Mouse (Mus musculus): Measurements from ENCODE around the gene Gm44790.

Gene Gm44790

GRCm38 (mm10) chr6:86445551-86445950, 19.1 kb downstream of the Gm44790 start:
- Histone ChIP-seq H3K4me1 (replicated peaks; ENCODE audit: low read depth, low read length) (no peaks in the 10 kb centered on the region), H3K4me3 (replicated peaks; ENCODE audit: low read length) (no peak overlapping the region), H3K36me3 (ENCODE audit: insufficient read depth, low read length) (peaks cover 87% of the 10 kb centered on the region), H3K27me3 (ENCODE audit: insufficient read depth, low read length) (no peaks in the 10 kb centered on the region), H3K9me3 (ENCODE audit: low read length) (no peaks in the 10 kb centered on the region)
- TF ChIP-seq NANOG (IDR thresholded peaks at IDR 0.05; ENCODE audit: borderline replicate concordance, low read length) (no peak), POU5F1 (IDR thresholded peaks at IDR 0.05; ENCODE audit: borderline replicate concordance, low read length) (no peak)

GRCm38 (mm10) chr6:86446927-86447568, 20.6 kb downstream of the Gm44790 start:
- TF ChIP-seq NANOG (IDR thresholded peaks at IDR 0.05; ENCODE audit: borderline replicate concordance, low read length), result no peak
- TF ChIP-seq CTCF (conservative IDR thresholded peaks at IDR 0.05; ENCODE audit: low read length), result no peak
- TF ChIP-seq POU5F1 (IDR thresholded peaks at IDR 0.05; ENCODE audit: borderline replicate concordance, low read length), result no peak
- Histone ChIP-seq H3K4me3 (replicated peaks; ENCODE audit: low read length) (no peak overlapping the region), H3K36me3 (ENCODE audit: insufficient read depth, low read length) (peaks cover 81% of the 10 kb centered on the region), H3K4me1 (replicated peaks; ENCODE audit: low read depth, low read length) (no peaks in the 10 kb centered on the region), H3K27me3 (ENCODE audit: insufficient read depth, low read length) (no peaks in the 10 kb centered on the region), H3K9me3 (ENCODE audit: low read length) (no peaks in the 10 kb centered on the region)

GRCm38 (mm10) chr6:86456727-86457126, 30.3 kb downstream of the Gm44790 start:
- H3K4me3 ChIP-seq (replicated peaks; ENCODE audit: low read length), result no peak overlapping the region
- no peaks in the 10 kb centered on the region for H3K9me3 ChIP-seq (ENCODE audit: low read length)
- H3K27me3 ChIP-seq (ENCODE audit: insufficient read depth, low read length), result no peaks in the 10 kb centered on the region
- peaks cover 32% of the 10 kb centered on the region for H3K4me1 ChIP-seq (replicated peaks; ENCODE audit: low read depth, low read length)
- H3K36me3 ChIP-seq (ENCODE audit: insufficient read depth, low read length), result peaks cover 80% of the 10 kb centered on the region
- no peak for TF ChIP-seq NANOG (IDR thresholded peaks at IDR 0.05; ENCODE audit: borderline replicate concordance, low read length)
- TF ChIP-seq CTCF (conservative IDR thresholded peaks at IDR 0.05; ENCODE audit: low read length), result no peak
- no peak for TF ChIP-seq POU5F1 (IDR thresholded peaks at IDR 0.05; ENCODE audit: borderline replicate concordance, low read length)

- H3K9me3 ChIP-seq (ENCODE audit: low read length), result no peaks in the 10 kb centered on the region
- no peaks in the 10 kb centered on the region for H3K27me3 ChIP-seq (ENCODE audit: insufficient read depth, low read length)
- H3K36me3 ChIP-seq (ENCODE audit: insufficient read depth, low read length), result peaks cover 72% of the 10 kb centered on the region
- peaks cover 33% of the 10 kb centered on the region for H3K4me1 ChIP-seq (replicated peaks; ENCODE audit: low read depth, low read length)
- no peak overlapping the region for H3K4me3 ChIP-seq (replicated peaks; ENCODE audit: low read length)
- TF ChIP-seq POU5F1 (IDR thresholded peaks at IDR 0.05; ENCODE audit: borderline replicate concordance, low read length) (no peak), CTCF (conservative IDR thresholded peaks at IDR 0.05; ENCODE audit: low read length) (no peak), NANOG (IDR thresholded peaks at IDR 0.05; ENCODE audit: borderline replicate concordance, low read length) (no peak)
These were observed 36.6 kb downstream of the Gm44790 start for GRCm38 (mm10) chr6:86463079-86463478.

- no peaks in the 10 kb centered on the region for H3K9me3 ChIP-seq (ENCODE audit: low read length)
- H3K4me1 ChIP-seq (replicated peaks; ENCODE audit: low read depth, low read length), result peaks cover 55% of the 10 kb centered on the region
- peaks cover 48% of the 10 kb centered on the region for H3K36me3 ChIP-seq (ENCODE audit: insufficient read depth, low read length)
- TF ChIP-seq NANOG (IDR thresholded peaks at IDR 0.05; ENCODE audit: borderline replicate concordance, low read length) (no peak), POU5F1 (IDR thresholded peaks at IDR 0.05; ENCODE audit: borderline replicate concordance, low read length) (no peak), CTCF (conservative IDR thresholded peaks at IDR 0.05; ENCODE audit: low read length) (no peak)
- H3K27me3 ChIP-seq (ENCODE audit: insufficient read depth, low read length), result no peaks in the 10 kb centered on the region
- peak overlapping the region; percentile 81 for H3K4me3 ChIP-seq (replicated peaks; ENCODE audit: low read length)
These were observed 44.9 kb downstream of the Gm44790 start for GRCm38 (mm10) chr6:86471317-86471716.

- TF ChIP-seq NANOG (IDR thresholded peaks at IDR 0.05; ENCODE audit: borderline replicate concordance, low read length) (no peak), POU5F1 (IDR thresholded peaks at IDR 0.05; ENCODE audit: borderline replicate concordance, low read length) (no peak), CTCF (conservative IDR thresholded peaks at IDR 0.05; ENCODE audit: low read length) (no peak)
- H3K4me3 ChIP-seq (replicated peaks; ENCODE audit: low read length), result peak overlapping the region; percentile 81
- no peaks in the 10 kb centered on the region for H3K27me3 ChIP-seq (ENCODE audit: insufficient read depth, low read length)
- no peaks in the 10 kb centered on the region for H3K9me3 ChIP-seq (ENCODE audit: low read length)
- peaks cover 51% of the 10 kb centered on the region for H3K4me1 ChIP-seq (replicated peaks; ENCODE audit: low read depth, low read length)
- H3K36me3 ChIP-seq (ENCODE audit: insufficient read depth, low read length), result peaks cover 47% of the 10 kb centered on the region
These were observed 45.3 kb downstream of the Gm44790 start for GRCm38 (mm10) chr6:86471760-86472099.

GRCm38 (mm10) chr6:86472100-86472955, 45.9 kb downstream of the Gm44790 start:
- Histone ChIP-seq H3K4me3 (replicated peaks; ENCODE audit: low read length) (peak overlapping the region; percentile 84), H3K4me1 (replicated peaks; ENCODE audit: low read depth, low read length) (peaks cover 46% of the 10 kb centered on the region), H3K9me3 (ENCODE audit: low read length) (no peaks in the 10 kb centered on the region), H3K36me3 (ENCODE audit: insufficient read depth, low read length) (peaks cover 41% of the 10 kb centered on the region), H3K27me3 (ENCODE audit: insufficient read depth, low read length) (no peaks in the 10 kb centered on the region)
- TF ChIP-seq CTCF (conservative IDR thresholded peaks at IDR 0.05; ENCODE audit: low read length) (no peak), NANOG (IDR thresholded peaks at IDR 0.05; ENCODE audit: borderline replicate concordance, low read length) (no peak), POU5F1 (IDR thresholded peaks at IDR 0.05; ENCODE audit: borderline replicate concordance, low read length) (no peak)

GRCm38 (mm10) chr6:86473077-86473476, 46.6 kb downstream of the Gm44790 start:
- peaks cover 46% of the 10 kb centered on the region for H3K4me1 ChIP-seq (replicated peaks; ENCODE audit: low read depth, low read length)
- peaks cover 34% of the 10 kb centered on the region for H3K36me3 ChIP-seq (ENCODE audit: insufficient read depth, low read length)
- TF ChIP-seq POU5F1 (IDR thresholded peaks at IDR 0.05; ENCODE audit: borderline replicate concordance, low read length) (no peak), NANOG (IDR thresholded peaks at IDR 0.05; ENCODE audit: borderline replicate concordance, low read length) (no peak), CTCF (conservative IDR thresholded peaks at IDR 0.05; ENCODE audit: low read length) (no peak)
- H3K4me3 ChIP-seq (replicated peaks; ENCODE audit: low read length), result peak overlapping the region; percentile 84
- H3K9me3 ChIP-seq (ENCODE audit: low read length), result no peaks in the 10 kb centered on the region
- no peaks in the 10 kb centered on the region for H3K27me3 ChIP-seq (ENCODE audit: insufficient read depth, low read length)

Measured in E14TG2a.4 (cell line).